Mouse (Mus musculus) intestine, embryonic 16.5 days (tissue): Measurements from ENCODE around the gene Cd164. TPM values are rescaled to one million over a fixed set of nuclear protein-coding genes. Genes with fewer than 3 reads are reported as not detected.
A peak's percentile ranks its signal among the peaks of the same experiment; 100 is the strongest.

ENCODE experiments used
- ATAC-seq: fragments of 200-750 bp; cut with Nextera tagmentation; 2 replicates; pipeline ENCODE4 v1.8.0; 2017; ENCODE audit warnings: moderate TSS enrichment, moderate library complexity
- H3K27ac ChIP-seq: fragments of 300-500 bp; sonication (generic); 2 replicates; pipeline ENCODE4 v1.5.1; 2014; ENCODE audit warnings: mild to moderate bottlenecking, low read length
- H3K27me3 ChIP-seq: fragments of 300-500 bp; sonication (generic); replicated peaks from 2 replicates; pipeline ENCODE4 v1.6.1; 2014; ENCODE audit warnings: low read length, control low read depth, mixed read lengths; ENCODE audit not compliant: control insufficient read depth, insufficient read depth
- H3K36me3 ChIP-seq: fragments of 300-500 bp; sonication (generic); 2 replicates; pipeline ENCODE4 v1.6.1; 2014; ENCODE audit warnings: low read length, control low read depth; ENCODE audit not compliant: control insufficient read depth, insufficient read depth
- H3K4me1 ChIP-seq: fragments of 300-500 bp; sonication (generic); 2 replicates; pipeline ENCODE4 v1.6.1; 2014; ENCODE audit warnings: low read length, control low read depth, mixed read lengths; ENCODE audit not compliant: control insufficient read depth, insufficient read depth
- H3K4me2 ChIP-seq: fragments of 300-500 bp; sonication (generic); 2 replicates; pipeline ENCODE4 v1.6.1; 2014; ENCODE audit warnings: low read depth, low read length, control low read depth
- H3K4me3 ChIP-seq: fragments of 300-500 bp; sonication (generic); 2 replicates; pipeline ENCODE4 v1.5.1; 2014; ENCODE audit warnings: mild to moderate bottlenecking, low read length
- H3K9ac ChIP-seq: fragments of 300-500 bp; sonication (generic); 2 replicates; pipeline ENCODE4 v1.6.1; 2014; ENCODE audit warnings: low read depth, low read length
- H3K9me3 ChIP-seq: fragments of 300-500 bp; sonication (generic); 2 replicates; pipeline ENCODE4 v1.6.1; 2016; ENCODE audit warnings: low read length, control low read depth; ENCODE audit not compliant: control insufficient read depth
- WGBS: fragments of 180-500 bp; shearing (Covaris S2); extraction: QIAGEN DNeasy Blood & Tissue Kit; methylation state at CpG from one replicate; pipeline ENCODE4 v1.1.7; 2014; 5-methylcytosine and 5-hydroxymethylcytosine counted together
- polyA plus RNA-seq: library from polyadenylated mRNA; unstranded; fragments of >200 nt; fragmentation: Nextera tagmentation; extraction: Ambion mirVana; gene quantifications from 2 replicates; pipeline ENCODE4 v1.2.1, GENCODE M21; 2015

The Cd164 gene
- polyA plus RNA-seq = 186 and 195 TPM in 2 replicates

GRCm38 (mm10) chr10:41518981-41519618, at the start of gene Cd164:
Cd164 (plus strand) TSS chr10:41519414.
- Histone ChIP-seq H3K27me3 (no peaks in the 10 kb centered on the region), H3K4me2 (peak within 1 kb of the TSS; percentile 80), H3K9me3 (no peaks in the 10 kb centered on the region), H3K36me3 (no peaks in the 10 kb centered on the region), H3K27ac (peak within 1 kb of the TSS; percentile 96), H3K4me3 (peak within 1 kb of the TSS; percentile 95), H3K4me1 (peaks cover 16% of the 10 kb centered on the region), H3K9ac (peak within 1 kb of the TSS; percentile 98)
- under 1% methylated on average over 61 of the region's 69 CpGs for WGBS
- ATAC-seq = peak; percentile 96

GRCm38 (mm10) chr10:41470693-41471092, 48.5 kb upstream of the Cd164 start:
- Histone ChIP-seq H3K27me3 (no peaks in the 10 kb centered on the region), H3K4me2 (no peak overlapping the region), H3K27ac (peak overlapping the region; percentile 37; the same call in 1 of the 2 replicates), H3K9ac (no peak overlapping the region), H3K9me3 (no peaks in the 10 kb centered on the region), H3K36me3 (no peaks in the 10 kb centered on the region), H3K4me1 (peaks cover 18% of the 10 kb centered on the region), H3K4me3 (no peak overlapping the region)
- peak; percentile 30 for ATAC-seq
- WGBS = 71% methylated on average over 3 of the region's 3 CpGs

- peaks cover 35% of the 10 kb centered on the region for H3K4me1 ChIP-seq
- ATAC-seq = no peak
Measured at GRCm38 (mm10) chr10:41472534-41472933, 46.7 kb upstream of the Cd164 start.

GRCm38 (mm10) chr10:41472962-41473481, 46.2 kb upstream of the Cd164 start:
- H3K4me2 ChIP-seq = no peak overlapping the region
- H3K36me3 ChIP-seq = no peaks in the 10 kb centered on the region
- H3K4me3 ChIP-seq = no peak overlapping the region
- H3K27me3 ChIP-seq = no peaks in the 10 kb centered on the region
- no peak for ATAC-seq
- no peak overlapping the region for H3K9ac ChIP-seq
- no peak overlapping the region for H3K27ac ChIP-seq
- peaks cover 37% of the 10 kb centered on the region for H3K4me1 ChIP-seq
- WGBS = 62% methylated on average over 5 of the region's 5 CpGs
- no peaks in the 10 kb centered on the region for H3K9me3 ChIP-seq

More at GRCm38 (mm10) chr10:41472534-41472933, 46.7 kb upstream of the Cd164 start:
- no peaks in the 10 kb centered on the region for H3K9me3 ChIP-seq
- no peak overlapping the region for H3K4me2 ChIP-seq
- no peak overlapping the region for H3K27ac ChIP-seq
- no peak overlapping the region for H3K9ac ChIP-seq
- H3K36me3 ChIP-seq = no peaks in the 10 kb centered on the region
- H3K27me3 ChIP-seq = no peaks in the 10 kb centered on the region
- H3K4me3 ChIP-seq = no peak overlapping the region

- Histone ChIP-seq H3K27ac (peak overlapping the region; percentile 55; the same call in 1 of the 2 replicates), H3K9me3 (no peaks in the 10 kb centered on the region), H3K27me3 (no peaks in the 10 kb centered on the region), H3K4me1 (peaks cover 38% of the 10 kb centered on the region), H3K36me3 (no peaks in the 10 kb centered on the region), H3K9ac (no peak overlapping the region), H3K4me3 (no peak overlapping the region), H3K4me2 (no peak overlapping the region)
- no peak for ATAC-seq
- 71% methylated on average over 6 of the region's 6 CpGs for WGBS
Measured at GRCm38 (mm10) chr10:41473782-41474468, 45.3 kb upstream of the Cd164 start.

- H3K36me3 ChIP-seq = no peaks in the 10 kb centered on the region
- H3K9ac ChIP-seq = peak overlapping the region; percentile 27; the same call in 1 of the 2 replicates
- no peaks in the 10 kb centered on the region for H3K9me3 ChIP-seq
- H3K4me1 ChIP-seq = peaks cover 38% of the 10 kb centered on the region
- no peak overlapping the region for H3K4me3 ChIP-seq
- 64% methylated on average over 1 of the region's 1 CpGs for WGBS
- H3K27ac ChIP-seq = peak overlapping the region; percentile 71
- ATAC-seq = no peak
- no peaks in the 10 kb centered on the region for H3K27me3 ChIP-seq
- H3K4me2 ChIP-seq = no peak overlapping the region
Measured at GRCm38 (mm10) chr10:41474981-41475391, 44.2 kb upstream of the Cd164 start.

GRCm38 (mm10) chr10:41476171-41477017, 42.8 kb upstream of the Cd164 start, which contains the start of gene Mical1:
Mical1 (plus strand) TSS chr10:41476314.
- under 1% methylated on average over 35 of the region's 35 CpGs for WGBS
- ATAC-seq = peak; percentile 63
- Histone ChIP-seq H3K9me3 (no peaks in the 10 kb centered on the region), H3K9ac (peak within 1 kb of the TSS; percentile 69), H3K4me2 (peak within 1 kb of the TSS; percentile 88), H3K4me1 (peaks cover 32% of the 10 kb centered on the region), H3K27ac (peak within 1 kb of the TSS; percentile 86), H3K4me3 (peak within 1 kb of the TSS; percentile 57), H3K27me3 (no peaks in the 10 kb centered on the region), H3K36me3 (no peaks in the 10 kb centered on the region; the same call in 1 of the 2 replicates)

GRCm38 (mm10) chr10:41477018-41477277, 42.3 kb upstream of the Cd164 start:
- Histone ChIP-seq H3K27ac (peak overlapping the region; percentile 86), H3K9ac (peak overlapping the region; percentile 69), H3K36me3 (no peaks in the 10 kb centered on the region; the same call in 1 of the 2 replicates), H3K4me2 (peak overlapping the region; percentile 88), H3K9me3 (no peaks in the 10 kb centered on the region), H3K4me3 (peak overlapping the region; percentile 57), H3K27me3 (no peaks in the 10 kb centered on the region), H3K4me1 (peaks cover 32% of the 10 kb centered on the region)
- ATAC-seq = 0 out of 2 replicates have a peak, but pooled peaks have one; percentile 1
- WGBS = 1% methylated on average over 9 of the region's 9 CpGs
